Mouse (Mus musculus) G1E-ER4 (cell line): ENCODE results near the gene Grap2. TPM values are rescaled to one million over a fixed set of nuclear protein-coding genes. Genes with fewer than 3 reads are reported as not detected.

Source experiments
- GATA1 ChIP-seq: IDR thresholded peaks from one replicate; pipeline ENCODE4 v1.8.0; 2012; ENCODE audit warnings: low read length, inconsistent platforms
- polyA plus RNA-seq: library from polyadenylated mRNA; stranded (reverse); fragments of >175 nt; gene quantifications from 2 replicates; pipeline ENCODE4 v1.2.3, GENCODE M21; 2012

Gene Grap2
- polyA plus RNA-seq, 1 experiment: 18.2 TPM

- no peak for TF ChIP-seq GATA1
These were observed 11.5 kb upstream of the Grap2 start for GRCm38 (mm10) chr15:80560646-80561580.

GRCm38 (mm10) chr15:80562446-80562845, 9.9 kb upstream of the Grap2 start:
- TF ChIP-seq GATA1: no peak

GRCm38 (mm10) chr15:80563634-80564208, 8.7 kb upstream of the Grap2 start:
- TF ChIP-seq GATA1: no peak

- no peak for TF ChIP-seq GATA1
These were observed 7.2 kb upstream of the Grap2 start, which contains the start of gene Enthd1 for GRCm38 (mm10) chr15:80565106-80565665. Gene Enthd1, minus strand, starts transcription at chr15:80565156.

- TF ChIP-seq GATA1: no peak
These were observed 5.7 kb upstream of the Grap2 start for GRCm38 (mm10) chr15:80566696-80567095.

GRCm38 (mm10) chr15:80567139-80567538, 5.3 kb upstream of the Grap2 start:
- TF ChIP-seq GATA1: no peak

- TF ChIP-seq GATA1: no peak
These were observed 4.7 kb upstream of the Grap2 start for GRCm38 (mm10) chr15:80567731-80568130.

GRCm38 (mm10) chr15:80569205-80569604, 3.2 kb upstream of the Grap2 start:
- no peak for TF ChIP-seq GATA1

GRCm38 (mm10) chr15:80570226-80570625, 2.2 kb upstream of the Grap2 start:
- no peak for TF ChIP-seq GATA1

GRCm38 (mm10) chr15:80571611-80572010, 783 bp upstream of the Grap2 start:
- no peak for TF ChIP-seq GATA1

- no peak for TF ChIP-seq GATA1
These were observed 572 bp downstream of the Grap2 start for GRCm38 (mm10) chr15:80572811-80573520.

- TF ChIP-seq GATA1: no peak
These were observed 2.0 kb downstream of the Grap2 start for GRCm38 (mm10) chr15:80574211-80575040.

GRCm38 (mm10) chr15:80575817-80576370, 3.5 kb downstream of the Grap2 start:
- no peak for TF ChIP-seq GATA1

- no peak for TF ChIP-seq GATA1
These were observed 4.1 kb downstream of the Grap2 start for GRCm38 (mm10) chr15:80576415-80576994.
